Mouse (Mus musculus): Measurements from ENCODE around the gene Lpar6.

GRCm38 (mm10) chr14:73234468-73235031 is 3.1 kb upstream of the Lpar6 start:
- TF ChIP-seq CTCF (IDR thresholded peaks at IDR 0.05; ENCODE audit: low read depth, low read length) (no peak), GATA1 (IDR thresholded peaks at IDR 0.05; ENCODE audit: borderline replicate concordance, low read length) (no peak), TAL1 (conservative IDR thresholded peaks at IDR 0.05; ENCODE audit: low read depth, low read length) (no peak), GATA2 (IDR thresholded peaks at IDR 0.05; ENCODE audit: borderline replicate concordance, low read depth, low read length) (no peak), POLR2AphosphoS5 (IDR thresholded peaks at IDR 0.05; ENCODE audit: insufficient replicate concordance, low read depth, low read length) (no peak)
